Mouse (Mus musculus): ENCODE measurements at regions not wholly inside any gene's neighbourhood (a gene's known extent, or its start where the extent isn't known, plus 50 kb on each side); places are given as distances from the start of the nearest gene placed in this dataset.

GRCm38 (mm10) chr5:43446295-43446694 lies 69.0 kb upstream of the C1qtnf7 start:
- TF ChIP-seq GATA1 (IDR thresholded peaks at IDR 0.05; ENCODE audit: low read length): no peak
- TF ChIP-seq TAL1 (IDR thresholded peaks at IDR 0.05; ENCODE audit: low read length): no peak

Measured in erythroblast, embryonic 14.5 days (primary cell).